ENCODE assay signal across 8 mouse cellular contexts in the genomic region with DNA sequence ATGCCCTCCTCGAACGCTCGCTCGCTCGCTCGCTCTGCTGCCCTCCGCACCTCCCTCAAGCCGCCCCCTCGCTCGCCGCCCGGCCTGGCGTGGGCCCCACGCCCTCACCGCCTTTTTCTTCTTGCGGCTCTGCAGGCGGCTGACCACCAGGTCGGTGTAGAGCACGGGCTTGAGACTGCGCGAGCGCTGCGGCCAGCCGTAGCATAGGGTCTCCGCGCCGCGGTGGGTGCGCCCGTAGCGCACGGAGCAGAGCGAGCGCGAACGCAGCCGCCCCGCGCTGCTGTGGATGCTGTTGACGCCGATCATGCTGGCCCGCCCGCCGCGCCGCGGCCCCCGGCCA. TPM values are rescaled to one million over a fixed set of nuclear protein-coding genes. Genes with fewer than 3 reads are reported as not detected.
DNase-seq lines count a peak whose midpoint lies in the region; ATAC-seq lines count a peak whose summit lies in the region.

No protein-coding gene starts in this region.

- peak overlapping the region; percentile 56 for H3K4me3 ChIP-seq in liver, embryonic 11.5 days (ENCODE audit: low read depth, low read length)
- H3K4me3 ChIP-seq in forebrain, embryonic 11.5 days (ENCODE audit: low read depth, low read length) = peak overlapping the region; percentile 34
- H3K4me3 ChIP-seq in neural tube, embryonic 12.5 days = peak overlapping the region; percentile 45

- H3K9ac ChIP-seq in liver, embryonic 11.5 days (ENCODE audit: low read depth, low read length) = peak overlapping the region; percentile 49
- no peak overlapping the region for H3K9ac ChIP-seq in forebrain, embryonic 11.5 days (ENCODE audit: low read length)
- H3K9ac ChIP-seq in neural tube, embryonic 12.5 days = peak overlapping the region; percentile 67

- 3% methylated on average over 45 of the region's 48 CpGs for WGBS in liver, embryonic 11.5 days
- WGBS in forebrain, embryonic 11.5 days = under 1% methylated on average over 43 of the region's 48 CpGs
- under 1% methylated on average over 45 of the region's 48 CpGs for WGBS in neural tube, embryonic 12.5 days

- H3K27ac ChIP-seq in liver, embryonic 11.5 days (ENCODE audit: low read depth, low read length) = no peak overlapping the region
- H3K27ac ChIP-seq in forebrain, embryonic 11.5 days (ENCODE audit: low read depth, low read length) = no peak overlapping the region
- H3K27ac ChIP-seq in neural tube, embryonic 12.5 days = no peak overlapping the region

- no peaks in the 10 kb centered on the region for H3K9me3 ChIP-seq in liver, embryonic 11.5 days (ENCODE audit: control insufficient read depth, low read length)
- H3K9me3 ChIP-seq in forebrain, embryonic 11.5 days (ENCODE audit: control insufficient read depth, low read length) = no peaks in the 10 kb centered on the region
- no peaks in the 10 kb centered on the region for H3K9me3 ChIP-seq in neural tube, embryonic 12.5 days

- H3K36me3 ChIP-seq in liver, embryonic 11.5 days (ENCODE audit: control insufficient read depth, insufficient read depth, low read length) = no peaks in the 10 kb centered on the region
- no peaks in the 10 kb centered on the region for H3K36me3 ChIP-seq in forebrain, embryonic 11.5 days (ENCODE audit: control insufficient read depth, insufficient read depth, low read length)
- H3K36me3 ChIP-seq in neural tube, embryonic 12.5 days = 0 out of 2 replicates have a peak, but pooled peaks cover 1% of the 10 kb centered on the region

- ATAC-seq in liver, embryonic 11.5 days (replicated peaks; ENCODE audit: low FRiP score) = no peak
- ATAC-seq in forebrain, embryonic 11.5 days (replicated peaks; ENCODE audit: low FRiP score) = no peak
- ATAC-seq in neural tube, embryonic 12.5 days (ENCODE audit: low FRiP score, low read depth) = no peak

- peaks cover 89% of the 10 kb centered on the region for H3K27me3 ChIP-seq in liver, embryonic 11.5 days (replicated peaks; ENCODE audit: control insufficient read depth, insufficient read depth, low read length)
- peaks cover 77% of the 10 kb centered on the region for H3K27me3 ChIP-seq in forebrain, embryonic 11.5 days (ENCODE audit: control insufficient read depth, insufficient read depth, low read length)
- H3K27me3 ChIP-seq in neural tube, embryonic 12.5 days (replicated peaks) = peaks cover 89% of the 10 kb centered on the region

- H3K4me2 ChIP-seq in liver, embryonic 11.5 days = peak overlapping the region; percentile 79
- H3K4me2 ChIP-seq in forebrain, embryonic 11.5 days (ENCODE audit: low read depth, low read length, severe bottlenecking) = peak overlapping the region; percentile 48
- H3K4me2 ChIP-seq in neural tube, embryonic 12.5 days (replicated peaks) = peak overlapping the region; percentile 68

- peaks cover 47% of the 10 kb centered on the region for H3K4me1 ChIP-seq in liver, embryonic 11.5 days (replicated peaks; ENCODE audit: control insufficient read depth, insufficient read depth, low read length)
- peaks cover 26% of the 10 kb centered on the region for H3K4me1 ChIP-seq in forebrain, embryonic 11.5 days (replicated peaks; ENCODE audit: control insufficient read depth, insufficient read depth, low read length)
- peaks cover 43% of the 10 kb centered on the region for H3K4me1 ChIP-seq in neural tube, embryonic 12.5 days

- peak; percentile 2 for DNase-seq in adrenal gland, adult 8-10 months
- DNase-seq in adrenal gland, adult (ENCODE audit: inconsistent age in 2 of 2, low spot score in 1 of 2) = no peak
- peak; percentile 42 for DNase-seq in liver, embryonic 11.5 days (ENCODE audit: low spot score)
- DNase-seq in liver = no peak
- DNase-seq in forebrain, embryonic 11.5 days (ENCODE audit: low spot score) = peak; percentile 58
- DNase-seq in kidney, postnatal 10 days = peak; percentile 24
- DNase-seq in thymus, postnatal 25 days = no peak

RNA-seq across cellular contexts. Expression of gene Psd, which starts 9.4 kb away (rescaled TPM):
- 10 to 100 TPM in 3 of 4 experiments, 1 to 10 TPM in 1; 7.9 to 14.9 (median 13.1) TPM for total RNA-seq in adrenal gland, adult 8-10 months (2022)
- 11.9 and 12.4 TPM in 2 replicates for polyA plus RNA-seq in liver, embryonic 11.5 days (2014; fragmentation: Nextera tagmentation; extraction: Ambion mirVana)
- 10.7 and 11.3 TPM in 2 replicates for polyA plus RNA-seq in forebrain, embryonic 11.5 days (2014; fragmentation: Nextera tagmentation; extraction: Ambion mirVana)
- polyA plus RNA-seq in neural tube, embryonic 12.5 days (2016; fragmentation: Nextera tagmentation; extraction: Ambion mirVana) = 29.9 and 31.6 TPM in 2 replicates

RNA-seq across cellular contexts. Expression of gene Fbxl15, which starts 10.5 kb away (rescaled TPM):
- total RNA-seq in adrenal gland, adult 8-10 months (2022) = 10 to 100 TPM; 11.9 to 16.2 (median 13.2) TPM
- polyA plus RNA-seq in liver, embryonic 11.5 days (2014; fragmentation: Nextera tagmentation; extraction: Ambion mirVana) = 15.7 and 16.4 TPM in 2 replicates
- polyA plus RNA-seq in forebrain, embryonic 11.5 days (2014; fragmentation: Nextera tagmentation; extraction: Ambion mirVana) = 22.5 and 25.8 TPM in 2 replicates
- polyA plus RNA-seq in neural tube, embryonic 12.5 days (2016; fragmentation: Nextera tagmentation; extraction: Ambion mirVana) = 26.8 and 28.2 TPM in 2 replicates

RNA-seq across cellular contexts. Expression of gene Nfkb2, which starts 13.4 kb away (rescaled TPM):
- total RNA-seq in adrenal gland, adult 8-10 months (2022) = 10 to 100 TPM; 35.6 to 40.1 (median 37.3) TPM
- 6.0 and 6.6 TPM in 2 replicates for polyA plus RNA-seq in liver, embryonic 11.5 days (2014; fragmentation: Nextera tagmentation; extraction: Ambion mirVana)
- polyA plus RNA-seq in forebrain, embryonic 11.5 days (2014; fragmentation: Nextera tagmentation; extraction: Ambion mirVana) = 4.1 and 4.2 TPM in 2 replicates
- 3.9 and 4.0 TPM in 2 replicates for polyA plus RNA-seq in neural tube, embryonic 12.5 days (2016; fragmentation: Nextera tagmentation; extraction: Ambion mirVana)

RNA-seq across cellular contexts. Expression of gene Cuedc2, which starts 21.0 kb away (rescaled TPM):
- 100 to 1,000 TPM in 2 of 4 experiments, 10 to 100 TPM in 2; 77.2 to 109 (median 89.6) TPM for total RNA-seq in adrenal gland, adult 8-10 months (2022)
- 151 and 153 TPM in 2 replicates for polyA plus RNA-seq in liver, embryonic 11.5 days (2014; fragmentation: Nextera tagmentation; extraction: Ambion mirVana)
- polyA plus RNA-seq in forebrain, embryonic 11.5 days (2014; fragmentation: Nextera tagmentation; extraction: Ambion mirVana) = 217 and 242 TPM in 2 replicates
- 284 and 289 TPM in 2 replicates for polyA plus RNA-seq in neural tube, embryonic 12.5 days (2016; fragmentation: Nextera tagmentation; extraction: Ambion mirVana)

RNA-seq across cellular contexts. Expression of gene Mfsd13a, which starts 23.4 kb away (rescaled TPM):
- 10 to 100 TPM; 11.7 to 21.1 (median 16.6) TPM for total RNA-seq in adrenal gland, adult 8-10 months (2022)
- polyA plus RNA-seq in liver, embryonic 11.5 days (2014; fragmentation: Nextera tagmentation; extraction: Ambion mirVana) = 21.9 and 25.4 TPM in 2 replicates
- polyA plus RNA-seq in forebrain, embryonic 11.5 days (2014; fragmentation: Nextera tagmentation; extraction: Ambion mirVana) = 7.9 and 8.6 TPM in 2 replicates
- polyA plus RNA-seq in neural tube, embryonic 12.5 days (2016; fragmentation: Nextera tagmentation; extraction: Ambion mirVana) = 8.5 and 9.3 TPM in 2 replicates

Comparison
In these comparisons a context has a peak if more than half of its experiments do, and no peak if none do; other contexts are left out.
1. DNase-seq: peak in adrenal gland, adult 8-10 months (single experiment), liver, embryonic 11.5 days (single experiment), forebrain, embryonic 11.5 days (single experiment) and kidney, postnatal 10 days (single experiment); none in adrenal gland, adult (0 of 2), liver (single experiment) and thymus, postnatal 25 days (single experiment).
2. Peak in every context shown above with its lines, with median percentiles within 50 percentile points of each other: H3K4me2 ChIP-seq and H3K4me3 ChIP-seq.